Mouse (Mus musculus) lung, postnatal 25 days (tissue): Measurements from ENCODE around the gene Junb.

Source experiments
- DNase-seq: peaks from one replicate; pipeline ENCODE4 v3.0.0; 2022; ENCODE audit warnings: low spot score

Junb gene

DNA sequence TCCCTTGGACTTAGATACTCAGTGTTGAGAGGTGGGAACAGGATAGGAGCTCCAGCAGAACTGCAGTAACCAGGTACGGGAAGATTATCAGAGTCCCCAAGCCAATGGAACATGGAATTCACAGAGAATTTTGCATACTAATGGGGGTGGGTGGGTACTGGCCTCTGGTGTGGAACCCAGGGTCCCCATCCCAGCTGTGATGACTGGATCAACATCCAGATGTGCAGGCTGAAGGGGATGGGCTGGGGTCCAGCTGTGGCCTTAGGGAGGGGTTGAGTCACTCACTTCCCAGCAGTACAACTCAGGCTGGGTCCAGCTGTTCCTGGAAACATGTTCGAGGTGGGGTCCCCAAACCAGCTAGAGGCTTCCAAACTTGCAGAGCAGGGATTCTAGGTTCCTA, 9.4 kb upstream of the Junb start:
- no peak for DNase-seq

GRCm38 (mm10) chr8:84987388-84987787, 8.9 kb upstream of the Junb start:
- DNase-seq = no peak

- DNase-seq = no peak
Observed at GRCm38 (mm10) chr8:84986379-84986945, 7.9 kb upstream of the Junb start.

DNA sequence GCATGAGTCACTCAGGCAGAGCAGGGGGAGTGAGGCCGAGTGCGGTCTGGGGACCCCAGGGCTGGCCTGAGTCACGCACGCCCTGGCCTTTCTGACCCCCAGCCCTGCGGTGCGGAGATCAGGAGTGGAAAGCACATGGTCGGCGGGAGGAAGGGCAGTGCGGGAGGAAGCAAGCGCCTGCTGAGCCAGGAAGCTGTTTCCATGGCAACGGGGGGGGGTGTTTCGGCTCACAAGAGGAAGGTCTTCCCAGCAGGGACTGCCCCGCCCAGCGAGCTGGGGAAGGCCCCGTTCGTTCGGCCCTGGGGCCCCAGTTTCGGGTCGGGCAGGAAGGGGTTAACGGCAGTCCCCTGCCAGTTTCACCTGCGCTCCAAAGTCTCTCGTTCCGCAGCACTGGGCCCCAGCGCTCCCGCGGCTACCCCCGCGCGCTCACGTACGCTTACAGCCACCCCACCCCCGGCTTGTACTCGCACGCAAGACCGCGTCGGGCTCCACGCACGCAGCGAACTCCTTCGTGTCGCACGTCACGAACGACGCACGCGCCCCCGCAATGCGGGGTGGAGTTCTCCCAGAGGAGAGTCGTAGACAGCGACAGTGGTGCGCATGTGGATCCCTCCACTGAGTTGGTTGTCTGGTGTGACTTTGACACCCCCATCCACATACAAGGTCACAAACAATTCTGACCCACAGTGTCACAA, 7.3 kb upstream of the Junb start:
- DNase-seq = peak; percentile 94

DNA sequence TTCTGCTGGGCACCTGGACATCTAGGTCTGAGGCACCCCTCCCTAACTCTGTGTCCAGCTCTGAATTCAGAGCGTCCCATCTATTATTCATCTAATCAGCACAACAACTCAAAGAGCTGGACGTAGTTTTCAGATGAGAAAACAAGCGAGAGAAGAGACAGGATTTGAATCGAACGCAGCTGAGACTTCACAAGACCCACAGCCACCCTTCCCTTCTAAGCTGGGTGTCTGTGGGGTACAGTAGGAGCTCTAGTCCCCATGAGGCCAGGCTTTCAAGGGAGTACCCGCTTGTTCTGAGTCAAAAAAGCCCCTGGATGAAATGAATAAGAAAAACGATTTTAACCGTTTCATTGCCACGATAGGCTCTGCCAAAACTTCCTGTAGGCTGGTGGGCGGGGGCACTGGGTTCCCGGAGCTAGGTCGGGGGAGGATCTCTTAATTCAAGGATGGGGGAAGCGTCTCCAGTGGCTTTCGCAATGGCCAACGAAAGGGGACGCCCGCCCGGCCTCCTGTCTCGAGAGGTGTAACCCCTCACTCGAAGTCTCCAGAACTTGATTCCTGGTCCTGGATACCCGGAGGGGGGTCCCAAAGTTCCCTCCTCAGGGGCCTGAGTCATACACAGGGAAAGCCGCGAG, 6.6 kb upstream of the Junb start:
- DNase-seq = peak; percentile 34

DNA sequence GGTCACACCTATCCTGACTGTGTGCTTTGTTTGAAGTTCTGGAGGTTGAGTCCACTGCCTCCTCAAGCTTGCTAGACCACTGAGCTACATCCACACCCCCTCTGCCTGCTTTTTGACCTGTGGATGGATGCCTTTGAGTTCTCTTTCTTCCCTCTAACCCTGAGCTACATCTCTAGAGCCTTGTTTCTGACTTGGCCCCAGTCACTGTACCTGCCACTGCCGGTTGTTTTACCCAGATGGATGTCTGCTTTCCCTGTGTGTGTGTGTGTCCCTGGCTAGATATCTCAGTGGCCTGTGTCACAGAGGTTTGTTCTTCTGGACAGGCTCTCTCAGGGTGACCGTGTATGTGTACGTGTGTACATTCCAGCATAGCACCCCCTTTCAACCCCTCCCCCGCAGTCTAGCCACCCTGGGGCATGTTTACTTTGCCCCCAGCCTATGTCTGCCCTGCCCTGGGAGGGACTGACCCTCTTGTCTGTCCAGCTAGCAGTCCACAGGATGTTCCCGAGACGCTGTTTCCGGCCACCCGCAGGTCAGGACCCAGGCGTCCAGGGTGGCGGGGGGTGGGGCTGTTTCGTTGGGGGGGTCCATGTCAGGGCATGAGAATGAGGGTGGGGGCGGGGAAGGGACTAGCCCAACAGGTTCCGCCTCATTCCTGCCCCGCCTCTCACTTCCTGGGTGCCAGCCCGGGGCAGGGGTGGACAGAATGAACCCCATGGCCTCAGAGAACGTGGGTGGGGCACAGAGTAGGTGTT, 6.0 kb upstream of the Junb start:
- peak; percentile 81 for DNase-seq

DNA sequence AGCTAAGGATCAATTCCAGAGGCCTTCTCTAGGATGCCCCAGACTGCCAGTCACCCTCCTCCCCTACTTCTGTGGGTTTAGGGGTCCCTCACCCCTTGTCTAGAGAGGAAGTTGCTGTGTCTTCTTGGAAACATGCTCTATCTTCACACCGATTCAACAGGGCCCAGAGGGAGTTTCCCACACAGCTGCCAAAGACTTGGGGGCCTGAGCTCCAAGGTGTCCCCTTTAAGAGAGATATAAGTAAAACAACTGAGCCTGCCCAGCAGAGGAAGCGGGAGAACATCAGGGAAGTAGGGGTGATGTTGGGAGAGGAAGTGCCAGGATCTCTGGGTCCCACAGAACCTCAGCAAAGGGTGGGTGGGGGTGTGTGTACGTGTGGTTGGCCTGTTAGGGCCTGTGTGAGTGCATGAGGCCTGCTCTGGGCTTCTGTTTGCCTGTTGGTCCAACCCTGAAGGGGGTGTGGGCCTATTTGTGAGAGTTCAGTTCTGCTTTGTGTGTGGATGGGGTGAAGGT, 4.0 kb upstream of the Junb start:
- DNase-seq = peak; percentile 30

DNA sequence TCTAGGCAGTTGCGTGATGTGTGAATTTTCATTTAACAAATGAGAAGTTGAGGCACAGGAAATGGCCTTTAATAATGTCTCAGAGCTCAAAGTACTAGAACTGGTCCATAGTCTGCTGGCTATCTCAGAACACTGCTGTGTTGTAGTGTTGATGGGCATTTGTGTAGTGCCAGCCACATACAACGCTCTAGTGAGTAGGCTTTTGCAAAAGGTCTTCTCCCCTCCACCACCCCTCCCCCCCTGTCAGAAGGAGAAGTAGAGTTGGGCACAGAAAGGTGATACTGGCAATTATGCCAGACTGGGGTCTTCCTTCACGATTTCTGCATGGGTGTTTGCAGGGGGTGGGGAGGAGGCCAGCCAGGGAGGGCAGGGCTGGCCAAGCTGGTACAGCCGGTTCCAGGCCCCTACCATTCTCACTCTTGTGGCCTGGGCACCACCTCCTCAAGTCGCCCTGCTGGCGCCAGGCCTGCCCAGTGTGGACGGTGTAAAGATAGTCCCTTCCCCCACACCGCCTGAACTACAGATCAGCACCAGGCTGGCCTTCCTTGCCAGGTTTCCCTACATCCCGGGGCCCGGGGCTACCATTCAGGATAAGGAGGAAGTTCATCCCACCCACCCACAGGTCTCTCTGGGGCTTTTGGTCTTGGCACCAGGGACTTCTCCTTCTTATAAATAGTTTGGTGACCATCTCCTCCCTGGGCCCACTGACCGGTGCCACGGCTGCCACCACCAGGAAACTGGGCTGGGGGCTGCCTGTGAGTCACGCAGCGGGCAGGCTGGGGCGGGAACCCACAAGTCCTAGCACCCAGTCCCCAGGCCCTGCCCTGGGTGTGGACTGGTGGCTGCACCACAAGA, 3.4 kb upstream of the Junb start:
- peak; percentile 76 for DNase-seq

- DNase-seq = peak; percentile 88
Observed at GRCm38 (mm10) chr8:84980622-84981358, 2.3 kb upstream of the Junb start.

DNA sequence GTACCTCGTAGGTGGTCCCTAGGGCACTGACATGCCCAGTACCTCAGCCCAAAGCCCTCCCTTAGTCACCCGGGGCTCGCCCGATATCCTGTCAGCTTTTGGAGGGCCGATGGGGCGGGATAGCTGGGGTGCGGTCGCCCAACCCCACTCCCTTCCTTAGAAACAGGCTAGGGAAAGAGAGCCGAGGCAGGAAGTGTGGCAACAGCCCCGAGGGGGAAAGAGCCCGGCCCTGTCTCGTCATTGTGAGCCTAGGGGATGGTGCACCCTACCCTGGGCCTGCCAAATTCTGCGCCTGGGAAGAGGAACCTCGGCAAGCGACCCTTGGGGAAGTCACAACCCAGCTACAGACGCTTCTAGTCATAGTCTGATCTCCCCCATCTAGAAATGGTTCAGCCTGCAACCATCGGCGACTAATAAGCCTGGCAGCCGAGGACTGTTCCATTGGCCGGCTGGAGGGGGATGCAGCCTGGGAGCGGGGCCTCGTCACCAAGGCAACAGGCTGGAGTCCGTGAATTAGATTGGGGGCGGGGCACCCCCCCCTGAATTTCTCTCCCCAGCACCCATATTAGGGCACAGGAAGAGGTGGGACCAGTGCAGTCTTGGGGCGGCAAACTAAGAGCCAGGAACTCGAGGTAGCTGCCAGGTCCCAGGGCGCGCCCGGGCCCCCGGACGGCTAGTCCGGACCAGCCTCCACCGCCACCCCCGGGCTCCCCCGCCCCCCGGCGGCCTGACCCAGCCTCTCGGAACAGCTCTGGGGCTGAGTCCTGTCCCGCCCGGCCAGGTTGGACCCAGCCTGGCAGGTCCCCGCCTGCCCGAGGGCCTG, 1.3 kb upstream of the Junb start:
- peak; percentile 96 for DNase-seq

DNA sequence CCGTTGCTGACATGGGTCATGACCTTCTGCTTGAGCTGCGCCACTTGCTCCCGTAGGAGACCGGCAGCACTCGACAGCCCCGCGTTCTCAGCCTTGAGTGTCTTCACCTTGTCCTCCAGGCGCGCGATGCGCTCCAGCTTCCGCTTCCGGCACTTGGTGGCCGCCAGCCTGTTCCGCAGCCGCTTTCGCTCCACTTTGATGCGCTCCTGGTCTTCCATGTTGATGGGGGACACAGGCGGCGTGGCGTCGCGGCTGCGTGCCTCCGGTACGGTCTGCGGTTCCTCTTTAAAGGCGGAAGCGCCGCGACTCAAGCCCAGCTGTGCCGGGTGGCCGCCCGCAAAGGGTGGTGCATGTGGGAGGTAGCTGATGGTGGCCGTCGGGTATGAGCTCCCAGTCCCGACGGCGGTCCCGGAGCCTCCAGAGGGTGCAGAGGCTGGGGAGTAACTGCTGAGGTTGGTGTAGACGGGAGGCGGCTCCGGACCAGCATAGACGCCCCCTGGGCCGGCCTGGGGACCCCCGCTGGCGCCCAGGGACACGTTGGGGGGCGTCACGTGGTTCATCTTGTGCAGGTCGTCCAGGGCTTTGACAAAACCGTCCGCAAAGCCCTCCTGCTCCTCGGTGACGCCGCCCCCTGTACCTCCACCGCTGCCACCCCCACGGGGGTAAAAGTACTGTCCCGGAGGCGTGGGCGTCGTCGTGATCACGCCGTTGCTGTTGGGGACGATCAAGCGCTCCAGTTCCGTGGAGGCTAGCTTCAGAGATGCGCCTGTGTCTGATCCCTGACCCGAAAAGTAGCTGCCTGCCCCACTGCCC, 877 bp downstream of the Junb start:
- peak; percentile 76 for DNase-seq

DNA sequence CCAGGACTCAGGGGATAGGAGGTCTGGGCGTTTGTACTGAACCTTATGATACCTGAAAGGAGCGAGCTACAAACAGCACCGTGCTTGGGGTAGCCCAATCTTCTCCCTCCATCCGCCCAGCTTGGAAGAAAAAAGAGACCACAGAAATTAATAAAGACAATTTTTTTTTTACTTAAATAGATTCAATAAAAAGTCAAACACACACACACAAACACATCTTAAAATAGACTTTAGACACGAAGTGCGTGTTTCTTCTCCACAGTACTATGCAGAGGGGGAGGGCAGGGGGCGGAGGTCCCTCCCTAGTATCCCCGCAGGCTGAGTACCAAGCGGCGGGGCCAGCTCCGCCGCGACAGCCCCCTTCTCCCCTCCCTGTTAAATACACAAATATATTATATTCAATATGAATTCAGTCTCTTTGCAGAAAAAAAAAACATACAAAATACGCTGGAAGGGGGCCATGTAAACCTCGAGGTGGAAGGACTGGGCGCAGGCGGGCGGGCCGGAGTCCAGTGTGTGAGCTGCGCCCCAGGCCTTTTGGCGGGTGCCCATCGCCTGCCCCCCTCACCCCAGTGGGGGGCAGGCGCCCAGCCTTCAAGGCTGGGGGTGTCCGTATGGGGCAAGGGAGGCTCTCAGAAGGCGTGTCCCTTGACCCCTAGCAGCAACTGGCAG, 1.6 kb downstream of the Junb start:
- no peak for DNase-seq

DNA sequence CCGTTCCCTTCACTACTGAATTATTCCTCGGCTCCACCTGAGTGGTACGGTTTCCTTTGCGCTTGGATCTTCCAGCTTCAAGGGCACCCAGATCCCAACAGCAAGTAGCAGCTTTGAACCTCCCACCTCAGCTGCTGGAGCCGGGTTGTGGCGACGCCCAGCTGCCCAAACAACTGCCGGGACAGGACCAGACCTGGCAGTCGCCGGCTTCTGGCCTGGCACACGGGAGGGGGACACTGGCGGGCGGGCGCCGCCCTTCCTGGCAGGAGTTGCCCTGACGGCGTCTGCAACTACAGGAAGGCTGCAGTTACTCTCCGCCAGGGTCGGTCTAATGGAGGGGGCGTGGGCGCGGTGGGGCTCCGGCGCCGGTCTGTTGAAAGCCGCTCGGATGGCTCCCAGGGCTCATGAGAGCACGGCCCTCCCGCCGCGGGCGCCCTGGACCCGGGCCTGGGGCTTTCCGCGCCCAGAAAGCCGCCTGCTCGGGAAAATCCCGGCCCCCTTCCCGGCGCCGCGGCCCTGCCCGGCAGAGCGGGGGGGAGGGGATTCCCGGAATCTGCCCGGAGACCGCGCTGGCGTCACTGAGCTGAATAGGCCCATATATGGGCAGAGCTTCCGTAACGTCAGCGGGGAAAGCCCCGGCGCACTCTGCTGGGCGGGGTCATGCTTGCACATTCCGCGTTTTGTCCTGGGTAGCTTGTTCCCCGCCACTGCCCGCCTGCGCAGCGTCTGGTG, 2.3 kb downstream of the Junb start:
- DNase-seq = peak; percentile 97

- DNase-seq = peak; percentile 83
Observed at GRCm38 (mm10) chr8:84975434-84975833, 3.1 kb downstream of the Junb start.

- DNase-seq = no peak
Observed at GRCm38 (mm10) chr8:84974543-84975142, 3.9 kb downstream of the Junb start.

DNA sequence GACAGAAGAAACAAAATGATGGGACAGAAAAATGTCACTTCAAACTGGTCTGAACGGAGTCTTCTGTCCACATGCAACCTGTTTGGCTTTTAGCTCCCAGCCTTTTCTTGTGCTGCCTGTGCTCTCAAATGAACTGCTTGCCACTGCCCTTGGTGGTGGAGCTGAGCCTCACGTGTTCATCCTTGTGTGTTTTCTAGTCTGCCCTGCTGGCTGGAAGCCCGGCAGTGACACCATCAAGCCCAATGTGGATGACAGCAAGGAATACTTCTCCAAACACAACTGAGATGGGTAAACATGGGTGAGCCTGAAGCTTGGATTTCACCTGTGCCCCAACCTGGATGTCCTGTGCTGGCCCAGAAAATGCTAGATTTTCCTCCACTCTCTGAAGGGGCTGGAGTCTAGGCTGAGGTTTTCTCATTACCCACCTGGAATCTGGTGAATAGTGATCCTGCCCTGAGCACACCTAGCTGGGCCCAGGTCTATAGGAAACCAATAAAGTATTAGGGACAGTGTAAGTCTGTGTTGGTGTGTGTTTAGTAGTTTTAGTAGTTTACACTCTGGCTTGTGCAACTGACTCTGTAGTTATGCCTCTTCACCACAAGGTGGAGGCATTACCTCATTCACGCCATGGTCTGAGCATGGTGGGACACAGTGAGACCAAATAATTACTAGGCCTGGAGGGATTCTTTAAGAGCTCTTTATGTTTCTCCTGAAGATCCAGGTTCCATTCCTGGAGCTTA, 4.5 kb downstream of the Junb start:
- peak; percentile 77 for DNase-seq

DNA sequence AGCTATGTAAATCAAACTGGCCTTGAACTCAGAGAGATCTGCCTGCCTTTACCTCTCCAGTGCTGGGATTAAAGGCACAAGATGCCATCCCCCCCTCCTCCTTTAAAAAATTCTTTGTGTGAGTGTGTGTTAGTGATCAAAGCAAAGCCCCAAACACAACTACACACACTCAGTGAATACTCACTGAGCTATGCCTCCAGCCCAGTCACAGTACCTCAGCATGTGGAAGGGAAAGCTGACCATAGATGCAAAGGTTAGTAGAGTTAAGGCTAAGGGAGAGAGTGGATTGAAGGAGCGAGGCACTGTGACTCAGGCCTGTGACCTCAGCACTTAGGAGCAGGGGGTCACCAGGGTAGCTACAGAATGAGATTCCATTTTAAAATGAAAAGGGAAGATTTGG, 5.4 kb downstream of the Junb start:
- DNase-seq = no peak
